8 mouse cellular contexts compared by ENCODE assay signal in the genomic region with DNA sequence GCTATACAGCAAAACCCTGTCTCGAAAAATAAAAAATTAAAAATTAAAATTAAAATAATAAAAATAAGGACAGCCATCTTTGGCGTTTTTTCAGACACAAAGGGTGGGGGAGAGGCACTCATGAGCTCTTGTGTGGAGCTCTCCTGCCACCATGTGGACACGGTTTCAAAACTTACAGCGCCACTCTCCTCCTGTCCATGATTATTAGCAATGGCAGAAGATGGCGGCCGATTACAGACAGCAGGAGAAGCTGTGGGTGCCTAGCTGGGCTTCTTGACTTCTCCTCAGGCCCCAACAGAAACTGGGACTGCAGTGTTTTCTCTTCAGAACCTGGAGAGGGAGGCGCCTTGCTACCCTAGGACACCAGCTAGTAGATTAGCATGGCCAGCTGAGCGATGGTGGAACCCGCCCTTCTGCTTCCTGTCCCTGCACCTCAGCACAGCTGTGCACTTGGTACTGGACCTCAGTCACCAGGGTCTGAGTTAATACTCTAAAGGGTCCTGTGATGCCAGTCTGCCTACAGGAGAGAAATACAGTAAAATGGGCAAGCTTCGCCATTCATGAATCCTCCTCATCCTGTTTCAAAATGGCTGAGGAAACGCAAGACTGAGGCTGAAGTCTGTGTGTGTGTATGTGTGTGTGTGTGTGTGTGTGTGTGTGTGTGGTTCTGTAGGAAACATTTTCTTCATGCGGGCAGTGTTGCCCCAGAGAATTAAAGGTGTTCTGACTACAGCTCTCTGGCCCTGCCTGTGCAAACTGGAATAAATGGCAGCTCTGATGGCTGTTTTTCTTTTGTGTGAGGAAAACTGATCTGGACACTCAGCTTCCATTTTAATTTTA.
DNase-seq lines count a peak whose midpoint lies in the region; ATAC-seq and TF ChIP-seq lines count a peak whose summit lies in the region.

No protein-coding gene starts in this region.

- TF ChIP-seq EP300 in MEL (IDR thresholded peaks at IDR 0.05; ENCODE audit: low read depth in 1 of 2, low read length in 2 of 2) = no peak

- H3K4me2 ChIP-seq in kidney, embryonic 16.5 days (replicated peaks; ENCODE audit: low read depth, low read length) = peak overlapping the region; percentile 32; the same call in 1 of the 2 replicates
- peak overlapping the region; percentile 15; the same call in 1 of the 2 replicates for H3K4me2 ChIP-seq in hindbrain, embryonic 14.5 days (replicated peaks)

- no peaks in the 10 kb centered on the region for H3K9me3 ChIP-seq in kidney, embryonic 16.5 days (ENCODE audit: low read length)
- no peaks in the 10 kb centered on the region for H3K9me3 ChIP-seq in MEL (replicated peaks; ENCODE audit: insufficient read depth, low read length)
- no peaks in the 10 kb centered on the region for H3K9me3 ChIP-seq in embryonic facial prominence, embryonic 10.5 days
- no peaks in the 10 kb centered on the region for H3K9me3 ChIP-seq in hindbrain, embryonic 14.5 days (ENCODE audit: control insufficient read depth, low read length)

- no peak for DNase-seq in kidney, adult 9 months
- no peak for DNase-seq in MEL (ENCODE audit: low read depth, low spot score)
- DNase-seq in embryonic facial prominence, embryonic 10.5 days (ENCODE audit: low spot score) = peak; percentile 38
- DNase-seq in hindbrain, embryonic 14.5 days (ENCODE audit: low spot score) = peak; percentile 69
- DNase-seq in lung, postnatal 25 days (ENCODE audit: low spot score) = peak; percentile 44
- DNase-seq in testis, postnatal 10 days (ENCODE audit: low spot score) = no peak

- peak overlapping the region; percentile 29 for H3K4me3 ChIP-seq in kidney, embryonic 16.5 days (ENCODE audit: low read length)
- no peak overlapping the region for H3K4me3 ChIP-seq in MEL (ENCODE audit: control insufficient read depth in 1 of 2, insufficient read depth in 1 of 2, low read depth in 2 of 2, low read length in 2 of 2)
- H3K4me3 ChIP-seq in embryonic facial prominence, embryonic 10.5 days = no peak overlapping the region
- no peak overlapping the region for H3K4me3 ChIP-seq in hindbrain, embryonic 14.5 days (replicated peaks; ENCODE audit: low read length)

- 63% methylated on average over 12 of the region's 12 CpGs for WGBS in kidney, embryonic 16.5 days
- 75% methylated on average over 12 of the region's 12 CpGs for WGBS in embryonic facial prominence, embryonic 10.5 days
- WGBS in hindbrain, embryonic 14.5 days = 78% methylated on average over 12 of the region's 12 CpGs

- no peak; the same call in 1 of the 2 replicates for TF ChIP-seq RAD21 in MEL (IDR thresholded peaks at IDR 0.05; ENCODE audit: low read depth, low read length)

- no peak overlapping the region; the same call in 1 of the 2 replicates for H3K9ac ChIP-seq in kidney, embryonic 16.5 days (replicated peaks; ENCODE audit: low read length)
- no peak overlapping the region for H3K9ac ChIP-seq in MEL (ENCODE audit: control insufficient read depth, low read depth, low read length, poor library complexity, severe bottlenecking)
- H3K9ac ChIP-seq in hindbrain, embryonic 14.5 days = no peak overlapping the region

- H3K4me1 ChIP-seq in kidney, embryonic 16.5 days (ENCODE audit: insufficient read depth, low read length) = no peaks in the 10 kb centered on the region
- H3K4me1 ChIP-seq in MEL (ENCODE audit: control insufficient read depth in 1 of 2, insufficient read depth in 2 of 2, low read length in 2 of 2) = peaks cover 0 to 3% of the 10 kb centered on the region in 2 experiments; a peak in 1 of 4 replicates
- H3K4me1 ChIP-seq in embryonic facial prominence, embryonic 10.5 days = no peaks in the 10 kb centered on the region
- H3K4me1 ChIP-seq in hindbrain, embryonic 14.5 days (replicated peaks; ENCODE audit: control insufficient read depth, insufficient read depth, low read length) = no peaks in the 10 kb centered on the region

- no peaks in the 10 kb centered on the region for H3K79me2 ChIP-seq in MEL (ENCODE audit: control insufficient read depth, insufficient read depth, low read length, poor library complexity)

- no peak; a peak in 1 of 6 replicates for TF ChIP-seq CTCF in MEL (IDR thresholded peaks at IDR 0.05 in 2 of 3, conservative IDR thresholded peaks at IDR 0.05 in 1 of 3; ENCODE audit: control insufficient read depth in 1 of 3, insufficient read depth in 1 of 3, low read depth in 2 of 3, low read length in 3 of 3, poor library complexity in 1 of 3, severe bottlenecking in 1 of 3)

- H3K36me3 ChIP-seq in kidney, embryonic 16.5 days (ENCODE audit: insufficient read depth, low read length) = peaks cover 22% of the 10 kb centered on the region; the same call in 1 of the 2 replicates
- peaks cover 0 to 2% of the 10 kb centered on the region in 2 experiments; a peak in 2 of 4 replicates for H3K36me3 ChIP-seq in MEL (ENCODE audit: control insufficient read depth in 1 of 2, insufficient read depth in 2 of 2, low read length in 2 of 2)
- H3K36me3 ChIP-seq in embryonic facial prominence, embryonic 10.5 days (replicated peaks) = peaks cover 45% of the 10 kb centered on the region
- 0 out of 2 replicates have a peak, but pooled peaks cover 6% of the 10 kb centered on the region for H3K36me3 ChIP-seq in hindbrain, embryonic 14.5 days (replicated peaks; ENCODE audit: control insufficient read depth, insufficient read depth)

- ATAC-seq in kidney, embryonic 16.5 days (ENCODE audit: low FRiP score, low TSS enrichment) = no peak
- ATAC-seq in hindbrain, embryonic 14.5 days (ENCODE audit: low FRiP score) = no peak
- no peak for ATAC-seq in megakaryocyte-erythroid progenitor cell, adult 5-6 weeks (replicated peaks; ENCODE audit: low FRiP score, low TSS enrichment, poor library complexity, severe bottlenecking)

- H3K27me3 ChIP-seq in kidney, embryonic 16.5 days (ENCODE audit: insufficient read depth, low read length) = no peaks in the 10 kb centered on the region
- H3K27me3 ChIP-seq in MEL (ENCODE audit: control insufficient read depth in 1 of 2, insufficient read depth in 2 of 2, low read length in 2 of 2) = no peaks in the 10 kb centered on the region
- no peaks in the 10 kb centered on the region for H3K27me3 ChIP-seq in embryonic facial prominence, embryonic 10.5 days (replicated peaks; ENCODE audit: low read depth, poor library complexity, severe bottlenecking)
- no peaks in the 10 kb centered on the region for H3K27me3 ChIP-seq in hindbrain, embryonic 14.5 days (ENCODE audit: control insufficient read depth, insufficient read depth, low read length)

- no peak overlapping the region for H3K27ac ChIP-seq in kidney, embryonic 16.5 days (ENCODE audit: low read length)
- H3K27ac ChIP-seq in MEL (ENCODE audit: control insufficient read depth, low read depth, low read length) = no peak overlapping the region
- H3K27ac ChIP-seq in embryonic facial prominence, embryonic 10.5 days (replicated peaks) = peak overlapping the region; percentile 48; the same call in 1 of the 2 replicates
- H3K27ac ChIP-seq in hindbrain, embryonic 14.5 days = peak overlapping the region; percentile 38; the same call in 1 of the 2 replicates

- TF ChIP-seq POLR2A in MEL (IDR thresholded peaks at IDR 0.05; ENCODE audit: control insufficient read depth in 1 of 2, insufficient read depth in 1 of 2, low read depth in 1 of 2, low read length in 2 of 2, poor library complexity in 1 of 2) = no peak

TF ChIP-seq in MEL, 35 proteins besides CTCF, POLR2A, EP300 and RAD21:
- TF ChIP-seq ZNF384 (IDR thresholded peaks at IDR 0.05; ENCODE audit: low read depth, low read length) (0 out of 2 replicates have a peak, but pooled peaks have one; percentile 20), HCFC1 (IDR thresholded peaks at IDR 0.05; ENCODE audit: low read depth, low read length) (no peak), CHD2 (IDR thresholded peaks at IDR 0.05; ENCODE audit: low read length) (no peak)

Comparison
In these comparisons a context has a peak if more than half of its experiments do, and no peak if none do; other contexts are left out.
1. H3K27ac ChIP-seq: peak in embryonic facial prominence, embryonic 10.5 days (single experiment) and hindbrain, embryonic 14.5 days (single experiment); none in kidney, embryonic 16.5 days (single experiment) and MEL (single experiment).
2. DNase-seq: peak in embryonic facial prominence, embryonic 10.5 days (single experiment), hindbrain, embryonic 14.5 days (single experiment) and lung, postnatal 25 days (single experiment); none in kidney, adult 9 months (single experiment), MEL (single experiment) and testis, postnatal 10 days (single experiment).